Mouse (Mus musculus) MEL (cell line): ENCODE results near the gene Neurod2. TPM values are rescaled to one million over a fixed set of nuclear protein-coding genes. Genes with fewer than 3 reads are reported as not detected.

Source experiments
- DNase-seq: peaks from one replicate; pipeline ENCODE4 v3.0.0; 2011; ENCODE audit warnings: low read depth, low spot score
- H3K27ac ChIP-seq: 2 replicates; pipeline ENCODE4 v1.5.1; 2012; ENCODE audit warnings: low read depth, mild to moderate bottlenecking, control low read depth, low read length, moderate library complexity; ENCODE audit not compliant: control insufficient read depth
- H3K27me3 ChIP-seq, 2 experiments: fragments of 150-350 bp in 1 of 2; sonication (generic) in 1 of 2; 2 replicates each; pipeline ENCODE4 v1.6.1; 2012; ENCODE audit warnings: low read length in 2 of 2, mild to moderate bottlenecking in 2 of 2, improper control_type of control experiment in 1 of 2, moderate library complexity in 1 of 2; ENCODE audit not compliant: insufficient read depth in 2 of 2, control insufficient read depth in 1 of 2
- H3K36me3 ChIP-seq, 2 experiments: 2 replicates each; pipeline ENCODE4 v1.6.1; 2012 to 2014; ENCODE audit warnings: low read length in 2 of 2, improper control_type of control experiment in 1 of 2, inconsistent platforms in 1 of 2, mild to moderate bottlenecking in 1 of 2; ENCODE audit not compliant: insufficient read depth in 2 of 2, control insufficient read depth in 1 of 2
- H3K4me1 ChIP-seq, 2 experiments: fragments of 150-350 bp in 1 of 2; sonication (generic) in 1 of 2; 2 replicates each; pipeline ENCODE4 v1.6.1; 2012; ENCODE audit warnings: low read length in 2 of 2, improper control_type of control experiment in 1 of 2, mild to moderate bottlenecking in 1 of 2; ENCODE audit not compliant: insufficient read depth in 2 of 2, control insufficient read depth in 1 of 2
- H3K4me3 ChIP-seq, 2 experiments: fragments of 150-350 bp in 1 of 2; sonication (generic) in 1 of 2; 2 replicates each; pipeline ENCODE4 v1.5.1; 2012; ENCODE audit warnings: low read depth in 2 of 2, low read length in 2 of 2, mild to moderate bottlenecking in 2 of 2, moderate library complexity in 2 of 2, control low read depth in 1 of 2, improper control_type of control experiment in 1 of 2; ENCODE audit not compliant: control insufficient read depth in 1 of 2, insufficient read depth in 1 of 2
- H3K79me2 ChIP-seq: 2 replicates; pipeline ENCODE4 v1.6.1; 2012; ENCODE audit warnings: mild to moderate bottlenecking, low read length, moderate library complexity; ENCODE audit not compliant: control insufficient read depth, poor library complexity, insufficient read depth
- H3K9ac ChIP-seq: 2 replicates; pipeline ENCODE4 v1.6.1; 2012; ENCODE audit warnings: low read depth, mild to moderate bottlenecking, control low read depth, low read length, moderate library complexity; ENCODE audit not compliant: control insufficient read depth, poor library complexity, severe bottlenecking
- H3K9me3 ChIP-seq: fragments of 150-350 bp; sonication (generic); replicated peaks from 2 replicates; pipeline ENCODE4 v1.6.1; 2012; ENCODE audit warnings: mild to moderate bottlenecking, low read length, improper control_type of control experiment, moderate library complexity; ENCODE audit not compliant: insufficient read depth
- BHLHE40 ChIP-seq: IDR thresholded peaks from 2 replicates; pipeline ENCODE4 v1.6.1; 2012; ENCODE audit warnings: low read depth, mild to moderate bottlenecking, inconsistent platforms, low read length, improper control_type of control experiment, borderline replicate concordance
- CHD1 ChIP-seq: IDR thresholded peaks from 2 replicates; pipeline ENCODE4 v1.6.1; 2012; ENCODE audit warnings: low read depth, mild to moderate bottlenecking, inconsistent platforms, low read length, improper control_type of control experiment
- E2F4 ChIP-seq: IDR thresholded peaks from 2 replicates; pipeline ENCODE4 v1.6.1; 2011; ENCODE audit warnings: low read depth, low read length, improper control_type of control experiment, borderline replicate concordance
- ELF1 ChIP-seq: IDR thresholded peaks from 2 replicates; pipeline ENCODE4 v1.6.1; 2014; ENCODE audit warnings: low read depth, mild to moderate bottlenecking, inconsistent platforms, low read length, improper control_type of control experiment, moderate library complexity
- EP300 ChIP-seq, 2 experiments: IDR thresholded peaks; 2 replicates each; pipeline ENCODE4 v1.6.1; 2011; ENCODE audit warnings: improper control_type of control experiment in 2 of 2, low read length in 2 of 2, low read depth in 1 of 2, mild to moderate bottlenecking in 1 of 2
- ETS1 ChIP-seq: IDR thresholded peaks from 2 replicates; pipeline ENCODE4 v1.6.1; 2012; ENCODE audit warnings: low read depth, mild to moderate bottlenecking, inconsistent platforms, low read length, improper control_type of control experiment, moderate library complexity
- GABPA ChIP-seq: IDR thresholded peaks from 2 replicates; pipeline ENCODE4 v1.6.1; 2012; ENCODE audit warnings: low read depth, mild to moderate bottlenecking, inconsistent platforms, low read length, improper control_type of control experiment, moderate library complexity
- GATA1 ChIP-seq: IDR thresholded peaks from 2 replicates; pipeline ENCODE4 v1.6.1; 2011; ENCODE audit warnings: low read depth, low read length, improper control_type of control experiment
- HCFC1 ChIP-seq: IDR thresholded peaks from 2 replicates; pipeline ENCODE4 v1.6.1; 2012; ENCODE audit warnings: low read depth, mild to moderate bottlenecking, inconsistent platforms, low read length, improper control_type of control experiment, moderate library complexity
- JUND ChIP-seq: IDR thresholded peaks from 2 replicates; pipeline ENCODE4 v1.6.1; 2011; ENCODE audit warnings: low read depth, mild to moderate bottlenecking, improper control_type of control experiment, low read length
- KAT2A ChIP-seq: conservative IDR thresholded peaks from 2 replicates; pipeline ENCODE4 v1.6.1; 2012; ENCODE audit warnings: low read depth, low read length, improper control_type of control experiment, inconsistent platforms
- MAFK ChIP-seq: IDR thresholded peaks from 2 replicates; pipeline ENCODE4 v1.6.1; 2011; ENCODE audit warnings: low read depth, mild to moderate bottlenecking, low read length, improper control_type of control experiment, borderline replicate concordance
- MAX ChIP-seq: IDR thresholded peaks from 2 replicates; pipeline ENCODE4 v1.6.1; 2011; ENCODE audit warnings: low read length, improper control_type of control experiment
- MAZ ChIP-seq: IDR thresholded peaks from 2 replicates; pipeline ENCODE4 v1.6.1; 2012; ENCODE audit warnings: low read depth, mild to moderate bottlenecking, inconsistent platforms, low read length, improper control_type of control experiment
- MXI1 ChIP-seq: IDR thresholded peaks from 2 replicates; pipeline ENCODE4 v1.6.1; 2011; ENCODE audit warnings: mild to moderate bottlenecking, low read depth, low read length, improper control_type of control experiment
- MYB ChIP-seq: IDR thresholded peaks from 2 replicates; pipeline ENCODE4 v1.6.1; 2011; ENCODE audit warnings: mild to moderate bottlenecking, low read depth, low read length, improper control_type of control experiment
- MYC ChIP-seq: IDR thresholded peaks from 2 replicates; pipeline ENCODE4 v1.6.1; 2011; ENCODE audit warnings: low read depth, mild to moderate bottlenecking, low read length, improper control_type of control experiment, moderate library complexity
- NELFE ChIP-seq: IDR thresholded peaks from 2 replicates; pipeline ENCODE4 v1.6.1; 2011; ENCODE audit warnings: low read depth, low read length, improper control_type of control experiment
- NRF1 ChIP-seq: IDR thresholded peaks from 2 replicates; pipeline ENCODE4 v1.6.1; 2014; ENCODE audit warnings: low read depth, mild to moderate bottlenecking, inconsistent platforms, low read length, improper control_type of control experiment, moderate library complexity; ENCODE audit not compliant: poor library complexity, insufficient read depth, severe bottlenecking
- POLR2A ChIP-seq, 2 experiments: IDR thresholded peaks; 2 replicates each; pipeline ENCODE4 v1.6.1; 2011 to 2012; ENCODE audit warnings: low read length in 2 of 2, mild to moderate bottlenecking in 2 of 2, control low read depth in 1 of 2, improper control_type of control experiment in 1 of 2, low read depth in 1 of 2, moderate library complexity in 1 of 2; ENCODE audit not compliant: control insufficient read depth in 1 of 2, insufficient read depth in 1 of 2, poor library complexity in 1 of 2
- POLR2AphosphoS2 ChIP-seq: IDR thresholded peaks from 2 replicates; pipeline ENCODE4 v1.6.1; 2011; ENCODE audit warnings: low read length, improper control_type of control experiment
- POLR2AphosphoS5 ChIP-seq: IDR thresholded peaks from 2 replicates; pipeline ENCODE4 v1.6.1; 2012; ENCODE audit warnings: low read depth, borderline replicate concordance, mild to moderate bottlenecking, inconsistent platforms, low read length, moderate library complexity, mixed read lengths
- RAD21 ChIP-seq: IDR thresholded peaks from 2 replicates; pipeline ENCODE4 v1.6.1; 2011; ENCODE audit warnings: mild to moderate bottlenecking, low read depth, low read length, improper control_type of control experiment
- RCOR1 ChIP-seq: IDR thresholded peaks from 2 replicates; pipeline ENCODE4 v1.6.1; 2012; ENCODE audit warnings: low read depth, mild to moderate bottlenecking, inconsistent platforms, low read length, improper control_type of control experiment
- SIN3A ChIP-seq: IDR thresholded peaks from 2 replicates; pipeline ENCODE4 v1.6.1; 2012; ENCODE audit warnings: low read length, improper control_type of control experiment, inconsistent platforms
- SMC3 ChIP-seq: IDR thresholded peaks from 2 replicates; pipeline ENCODE4 v1.6.1; 2011; ENCODE audit warnings: low read depth, low read length, improper control_type of control experiment
- TAL1 ChIP-seq: IDR thresholded peaks from 2 replicates; pipeline ENCODE4 v1.6.1; 2012; ENCODE audit warnings: mild to moderate bottlenecking, inconsistent platforms, low read length, moderate library complexity, mixed read lengths
- TBP ChIP-seq: IDR thresholded peaks from 2 replicates; pipeline ENCODE4 v1.8.0; 2011; ENCODE audit warnings: low read depth, low read length, improper control_type of control experiment
- TCF12 ChIP-seq: IDR thresholded peaks from 2 replicates; pipeline ENCODE4 v1.6.1; 2014; ENCODE audit warnings: low read depth, mild to moderate bottlenecking, inconsistent platforms, low read length, improper control_type of control experiment, moderate library complexity
- UBTF ChIP-seq: IDR thresholded peaks from 2 replicates; pipeline ENCODE4 v1.6.1; 2012; ENCODE audit warnings: low read depth, mild to moderate bottlenecking, inconsistent platforms, low read length, improper control_type of control experiment, moderate library complexity, borderline replicate concordance; ENCODE audit not compliant: insufficient read depth
- USF1 ChIP-seq: IDR thresholded peaks from 2 replicates; pipeline ENCODE4 v1.6.1; 2014; ENCODE audit warnings: low read depth, mild to moderate bottlenecking, inconsistent platforms, low read length, improper control_type of control experiment, moderate library complexity
- USF2 ChIP-seq, 2 experiments: IDR thresholded peaks; 2 replicates each; pipeline ENCODE4 v1.6.1; 2011 to 2012; ENCODE audit warnings: improper control_type of control experiment in 2 of 2, low read length in 2 of 2, borderline replicate concordance in 1 of 2, inconsistent platforms in 1 of 2, low read depth in 1 of 2, mild to moderate bottlenecking in 1 of 2; ENCODE audit not compliant: insufficient read depth in 1 of 2
- ZC3H11A ChIP-seq: IDR thresholded peaks from 2 replicates; pipeline ENCODE4 v1.6.1; 2012; ENCODE audit warnings: low read depth, mild to moderate bottlenecking, inconsistent platforms, low read length, improper control_type of control experiment
- ZKSCAN1 ChIP-seq: IDR thresholded peaks from 2 replicates; pipeline ENCODE4 v1.6.1; 2012; ENCODE audit warnings: low read depth, mild to moderate bottlenecking, inconsistent platforms, low read length, improper control_type of control experiment, moderate library complexity
- ZMIZ1 ChIP-seq: IDR thresholded peaks from 2 replicates; pipeline ENCODE4 v1.6.1; 2012; ENCODE audit warnings: low read depth, mild to moderate bottlenecking, inconsistent platforms, low read length, improper control_type of control experiment, moderate library complexity
- ZNF384 ChIP-seq: IDR thresholded peaks from 2 replicates; pipeline ENCODE4 v1.6.1; 2012; ENCODE audit warnings: low read depth, mild to moderate bottlenecking, inconsistent platforms, low read length, improper control_type of control experiment
- polyA plus RNA-seq, 2 experiments: library from polyadenylated mRNA; stranded (reverse) in 1 of 2; unstranded in 1 of 2; fragments of >175 nt in 1 of 2; fragments of >200 nt in 1 of 2; gene quantifications; 2 replicates each; pipeline versions ENCODE4 v1.2.1 to v1.2.4; 2012; ENCODE audit warnings: low replicate concordance in 2 of 2, low read depth in 1 of 2; ENCODE audit not compliant: insufficient read length in 2 of 2, insufficient read depth in 1 of 2, missing spikeins in 1 of 2
- total RNA-seq: library from RNA; depleted of rRNA; stranded (reverse); fragments of 300-350 nt; gene quantifications from 2 replicates; pipeline ENCODE4 v1.2.3, GENCODE M21; 2012

Gene Neurod2
- total and polyA plus RNA-seq, 3 experiments: not detected

- H3K9me3 ChIP-seq: no peaks in the 10 kb centered on the region
- peak; percentile 96 for DNase-seq
- H3K27me3 ChIP-seq: no peaks in the 10 kb centered on the region
- TF ChIP-seq POLR2AphosphoS5: no peak
- TF ChIP-seq E2F4: no peak
- TF ChIP-seq ZMIZ1: no peak
- no peak for TF ChIP-seq NRF1
- peak; percentile 82 for TF ChIP-seq SIN3A
- no peak for TF ChIP-seq KAT2A
- peak; percentile 28; the same call in 1 of the 2 replicates for TF ChIP-seq MXI1
- peak; percentile 38; the same call in 1 of the 2 replicates for TF ChIP-seq CHD1
- peak; percentile 68; the same call in 1 of the 2 replicates for TF ChIP-seq RCOR1
- TF ChIP-seq NELFE: no peak
- peak; percentile 79 for TF ChIP-seq ETS1
- no peak for TF ChIP-seq ZC3H11A
- TF ChIP-seq EP300 (IDR thresholded peaks at IDR 0.05; ENCODE audit: low read depth in 1 of 2, low read length in 2 of 2): peak; percentile 58 to 65
- peak; percentile 30 for TF ChIP-seq RAD21
- TF ChIP-seq GATA1: peak; percentile 96
- TF ChIP-seq GABPA: no peak
- TF ChIP-seq BHLHE40: no peak
- no peak for TF ChIP-seq MAX
- no peak for TF ChIP-seq ZKSCAN1
- TF ChIP-seq MAFK: no peak
- no peak for TF ChIP-seq USF1
- no peak for TF ChIP-seq USF2 (IDR thresholded peaks at IDR 0.05; ENCODE audit: borderline replicate concordance in 1 of 2, insufficient read depth in 1 of 2, low read depth in 1 of 2, low read length in 2 of 2)
- peak; percentile 62 for TF ChIP-seq SMC3
- peak; percentile 75 for TF ChIP-seq ELF1
- 0 out of 2 replicates have a peak, but pooled peaks have one; percentile 8 for TF ChIP-seq MAZ
- TF ChIP-seq MYB: no peak
- TF ChIP-seq JUND: no peak
- TF ChIP-seq HCFC1: peak; percentile 60; the same call in 1 of the 2 replicates
- no peak for TF ChIP-seq UBTF
- TF ChIP-seq POLR2AphosphoS2: no peak
- 0 out of 2 replicates have a peak, but pooled peaks have one; percentile 35 for TF ChIP-seq MYC
- no peak for TF ChIP-seq TCF12
- TF ChIP-seq POLR2A (IDR thresholded peaks at IDR 0.05; ENCODE audit: control insufficient read depth in 1 of 2, insufficient read depth in 1 of 2, low read depth in 1 of 2, low read length in 2 of 2, poor library complexity in 1 of 2): no peak
- 0 out of 2 replicates have a peak, but pooled peaks have one; percentile 8 for TF ChIP-seq TAL1
- peak; percentile 39; the same call in 1 of the 2 replicates for TF ChIP-seq TBP
- TF ChIP-seq ZNF384: peak; percentile 66; the same call in 1 of the 2 replicates
Observed at GRCm38 (mm10) chr11:98355732-98356299, 26.4 kb upstream of the Neurod2 start.

More at GRCm38 (mm10) chr11:98355732-98356299, 26.4 kb upstream of the Neurod2 start:
- Histone ChIP-seq H3K9ac (no peak overlapping the region), H3K27ac (peak overlapping the region; percentile 24; the same call in 1 of the 2 replicates), H3K79me2 (peaks cover 23% of the 10 kb centered on the region), H3K4me3 (no peak overlapping the region), H3K4me1 (peaks cover 9 to 28% of the 10 kb centered on the region in 2 experiments), H3K36me3 (peaks cover 0 to 17% of the 10 kb centered on the region in 2 experiments; a peak in 2 of 4 replicates)
